ENCODE assay signal across 8 mouse cellular contexts in the genomic region with DNA sequence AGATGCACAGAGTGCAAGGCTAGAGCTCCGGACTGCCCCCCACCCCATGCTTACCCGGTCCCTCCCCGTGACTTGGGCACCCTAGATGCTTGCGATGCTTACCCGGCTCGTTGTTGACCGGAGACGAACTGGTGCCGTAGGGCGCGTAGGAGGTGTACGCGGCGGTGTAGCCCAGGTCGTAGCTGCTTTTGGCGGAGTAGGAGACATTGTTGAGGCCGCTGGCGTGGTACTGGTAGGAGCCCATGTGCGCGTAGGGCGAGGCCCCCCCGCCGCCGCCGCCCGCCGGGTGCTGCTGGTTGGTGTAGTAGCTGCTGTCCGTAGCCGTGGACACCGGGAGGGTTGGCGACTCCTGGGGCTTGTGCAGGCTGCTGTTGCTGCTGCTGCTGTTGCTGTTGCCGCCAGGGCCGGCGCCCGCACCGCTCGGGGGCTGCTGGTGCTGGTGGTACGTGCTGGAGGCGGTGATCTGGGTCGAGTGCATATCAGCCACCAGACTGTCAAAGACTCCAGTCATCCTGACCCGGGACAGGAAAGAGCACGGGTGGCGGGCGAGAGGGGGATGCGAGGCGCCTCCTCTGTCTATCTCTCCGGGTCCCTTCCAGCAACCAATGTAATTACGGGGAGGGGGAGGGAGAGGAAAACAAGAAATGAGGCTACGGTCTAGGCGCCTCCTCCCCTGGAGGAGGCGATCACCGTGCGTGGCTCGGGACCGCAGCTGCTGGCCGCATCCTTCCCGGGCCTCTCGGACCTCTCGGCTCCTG. TPM values are rescaled to one million over a fixed set of nuclear protein-coding genes. Genes with fewer than 3 reads are reported as not detected.
A peak's percentile ranks its signal among the peaks of the same experiment; 100 is the strongest.
DNase-seq lines count a peak whose midpoint lies in the region; ATAC-seq and TF ChIP-seq lines count a peak whose summit lies in the region.

No protein-coding gene starts in this region.

- ATAC-seq in megakaryocyte, adult 5-6 weeks (ENCODE audit: poor library complexity, severe bottlenecking): no peak

- no peaks in the 10 kb centered on the region for H3K9me3 ChIP-seq in megakaryocyte, embryonic 14.5 days

- peak; percentile 12 for TF ChIP-seq POLR2A in myocyte (IDR thresholded peaks at IDR 0.05; ENCODE audit: insufficient read length, low read depth)

- DNase-seq in brain, adult 2 months (ENCODE audit: low read depth, low spot score): peak; percentile 74
- DNase-seq in frontal cortex, postnatal 36 days (ENCODE audit: low spot score in 2 of 2): peak; percentile 33 to 42
- DNase-seq in kidney, postnatal 10 days: peak; percentile 45
- DNase-seq in left cerebral cortex, postnatal 4 days: no peak
- no peak for DNase-seq in right cerebral cortex, postnatal 25 days

- peaks cover 92% of the 10 kb centered on the region for H3K27me3 ChIP-seq in megakaryocyte, embryonic 14.5 days (replicated peaks)
- no peaks in the 10 kb centered on the region for H3K27me3 ChIP-seq in myocyte (ENCODE audit: control insufficient read depth, insufficient read depth, insufficient read length)

- H3ac ChIP-seq in myocyte (ENCODE audit: control insufficient read depth, insufficient read length): peak overlapping the region; percentile 43

- H3K79me2 ChIP-seq in myocyte (ENCODE audit: control insufficient read depth, insufficient read depth): peaks cover 5% of the 10 kb centered on the region

- no peaks in the 10 kb centered on the region for H3K36me3 ChIP-seq in megakaryocyte, embryonic 14.5 days (replicated peaks; ENCODE audit: low read length)
- H3K36me3 ChIP-seq in myocyte (ENCODE audit: control insufficient read depth, insufficient read depth): no peaks in the 10 kb centered on the region

- peaks cover 53% of the 10 kb centered on the region for H3K4me1 ChIP-seq in megakaryocyte, embryonic 14.5 days

- peak overlapping the region; percentile 99 for H3K4me2 ChIP-seq in myocyte (ENCODE audit: low read depth)

- intact Hi-C loops in left cerebral cortex, postnatal 4 days (cut with DNase I): loop anchor here (10.0 kb wide), 1 partner anchor 301 kb away; no protein-coding TSS in a partner anchor

- peak overlapping the region; percentile 89 for H3K4me3 ChIP-seq in megakaryocyte, embryonic 14.5 days (replicated peaks)
- H3K4me3 ChIP-seq in myocyte: peak overlapping the region; percentile 59

TF ChIP-seq in myocyte, 11 proteins besides CTCF, POLR2A, EP300 and RAD21:
- TF ChIP-seq REST (IDR thresholded peaks at IDR 0.05; ENCODE audit: insufficient read depth, insufficient read length) (no peak), MYOD1 (IDR thresholded peaks at IDR 0.05; ENCODE audit: control insufficient read depth in 1 of 3, insufficient read length in 2 of 3, low read depth in 2 of 3) (no peak), E2F4 (IDR thresholded peaks at IDR 0.05; ENCODE audit: insufficient read depth) (no peak), SRF (IDR thresholded peaks at IDR 0.05; ENCODE audit: control insufficient read depth, insufficient read length, low read depth) (no peak), MYOG (IDR thresholded peaks at IDR 0.05; ENCODE audit: control insufficient read depth in 1 of 3, insufficient read depth in 1 of 3, insufficient read length in 2 of 3, low read depth in 2 of 3) (peak in 1 of 3 experiments; percentile 1), POLR2AphosphoS2 (IDR thresholded peaks at IDR 0.05; ENCODE audit: insufficient read length, low read depth) (peak; percentile 34)

RNA-seq across cellular contexts. Expression of a gene that starts 0.5 kb away (rescaled TPM):
- not detected in 2 replicates for polyA plus RNA-seq in megakaryocyte, embryonic 14.5 days (2012; ENCODE audit: insufficient read depth, low replicate concordance)
- total RNA-seq in megakaryocyte, adult 5-6 weeks (2015): not detected in 2 replicates
- total RNA-seq in megakaryocyte, adult 5-6 weeks (2017): not detected in 2 replicates
- polyA plus RNA-seq in myocyte (2012; fragmentation: generic; extraction: Trizol): 1.7 TPM
- 10 to 100 TPM; 20.6 to 22.4 TPM for total RNA-seq in left cerebral cortex, postnatal 4 days (2021)

RNA-seq across cellular contexts. Expression of a gene that starts 18.1 kb away (rescaled TPM):
- polyA plus RNA-seq in megakaryocyte, embryonic 14.5 days (2012; ENCODE audit: insufficient read depth, low replicate concordance): 0.31 TPM in 1 of 2 replicates, not detected in the other
- not detected in 2 replicates for total RNA-seq in megakaryocyte, adult 5-6 weeks (2015)
- not detected in 2 replicates for total RNA-seq in megakaryocyte, adult 5-6 weeks (2017)
- polyA plus RNA-seq in myocyte (2012; fragmentation: generic; extraction: Trizol): 0.64 TPM
- 10 to 100 TPM; 52.3 to 63.1 TPM for total RNA-seq in left cerebral cortex, postnatal 4 days (2021)

Comparison
In these comparisons a context has a peak if more than half of its experiments do, and no peak if none do; other contexts are left out.
1. DNase-seq: peak in brain, adult 2 months (single experiment), frontal cortex, postnatal 36 days (2 of 2) and kidney, postnatal 10 days (single experiment); none in left cerebral cortex, postnatal 4 days (single experiment) and right cerebral cortex, postnatal 25 days (single experiment).
2. RNA of a gene that starts 0.5 kb away (total RNA-seq): 20.6 to 22.4 TPM in left cerebral cortex, postnatal 4 days; not detected in megakaryocyte, adult 5-6 weeks; every median in the first group is over 10 times any median in the second.
3. RNA of a gene that starts 18.1 kb away (total RNA-seq): 52.3 to 63.1 TPM in left cerebral cortex, postnatal 4 days; not detected in megakaryocyte, adult 5-6 weeks; every median in the first group is over 10 times any median in the second.